Mouse (Mus musculus): ENCODE measurements at regions not wholly inside any gene's neighbourhood (a gene's known extent, or its start where the extent isn't known, plus 50 kb on each side); places are given as distances from the start of the nearest gene placed in this dataset.

GRCm38 (mm10) chr14:86419959-86420598, 721.0 kb downstream of the Diaph3 start:
- no peaks in the 10 kb centered on the region for H3K4me1 ChIP-seq (ENCODE audit: control insufficient read depth in 1 of 2, insufficient read depth in 2 of 2, low read length in 2 of 2)
- H3K36me3 ChIP-seq (ENCODE audit: control insufficient read depth in 1 of 2, insufficient read depth in 2 of 2, low read length in 2 of 2): no peaks in the 10 kb centered on the region
- H3K9ac ChIP-seq (ENCODE audit: control insufficient read depth, low read depth, low read length, poor library complexity, severe bottlenecking): no peak overlapping the region
- no peak overlapping the region for H3K4me3 ChIP-seq (ENCODE audit: control insufficient read depth in 1 of 2, insufficient read depth in 1 of 2, low read depth in 2 of 2, low read length in 2 of 2)
- no peaks in the 10 kb centered on the region for H3K9me3 ChIP-seq (replicated peaks; ENCODE audit: insufficient read depth, low read length)
- no peaks in the 10 kb centered on the region for H3K27me3 ChIP-seq (ENCODE audit: control insufficient read depth in 1 of 2, insufficient read depth in 2 of 2, low read length in 2 of 2)
- no peak for TF ChIP-seq CHD2 (IDR thresholded peaks at IDR 0.05; ENCODE audit: low read length)
- TF ChIP-seq MAFK (IDR thresholded peaks at IDR 0.05; ENCODE audit: borderline replicate concordance, low read depth, low read length): no peak
- TF ChIP-seq TAL1 (IDR thresholded peaks at IDR 0.05; ENCODE audit: low read length): no peak
- no peaks in the 10 kb centered on the region for H3K79me2 ChIP-seq (ENCODE audit: control insufficient read depth, insufficient read depth, low read length, poor library complexity)
- H3K27ac ChIP-seq (ENCODE audit: control insufficient read depth, low read depth, low read length): no peak overlapping the region
- no peak for DNase-seq (ENCODE audit: low read depth, low spot score)

DNA sequence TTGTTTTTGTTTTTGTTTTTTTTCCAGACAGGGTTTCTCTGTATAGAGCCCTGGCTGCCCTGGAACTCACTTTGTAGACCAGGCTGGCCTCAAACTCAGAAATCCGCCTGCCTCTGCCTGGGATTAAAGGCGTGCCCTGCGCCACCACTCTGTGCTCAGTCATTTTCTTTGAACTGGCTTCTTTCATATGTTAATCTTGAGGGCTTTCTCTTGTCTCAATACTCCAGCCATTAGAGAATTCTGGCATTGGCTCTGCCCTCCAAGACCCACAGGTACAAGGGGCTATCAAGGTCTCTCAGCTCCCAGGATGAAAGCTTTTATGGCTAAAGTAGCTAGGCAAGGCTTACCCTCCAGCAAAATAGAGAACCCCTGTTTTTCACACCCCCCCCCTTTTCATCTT, 744.2 kb downstream of the Diaph3 start:
- Histone ChIP-seq H3K36me3 (ENCODE audit: control insufficient read depth in 1 of 2, insufficient read depth in 2 of 2, low read length in 2 of 2) (no peaks in the 10 kb centered on the region; a peak in 1 of 4 replicates), H3K4me1 (ENCODE audit: control insufficient read depth in 1 of 2, insufficient read depth in 2 of 2, low read length in 2 of 2) (no peaks in the 10 kb centered on the region), H3K9ac (ENCODE audit: control insufficient read depth, low read depth, low read length, poor library complexity, severe bottlenecking) (no peak overlapping the region), H3K27ac (ENCODE audit: control insufficient read depth, low read depth, low read length) (no peak overlapping the region), H3K4me3 (ENCODE audit: control insufficient read depth in 1 of 2, insufficient read depth in 1 of 2, low read depth in 2 of 2, low read length in 2 of 2) (no peak overlapping the region), H3K9me3 (replicated peaks; ENCODE audit: insufficient read depth, low read length) (no peaks in the 10 kb centered on the region), H3K79me2 (ENCODE audit: control insufficient read depth, insufficient read depth, low read length, poor library complexity) (no peaks in the 10 kb centered on the region), H3K27me3 (ENCODE audit: control insufficient read depth in 1 of 2, insufficient read depth in 2 of 2, low read length in 2 of 2) (no peaks in the 10 kb centered on the region)
- no peak for TF ChIP-seq ETS1 (IDR thresholded peaks at IDR 0.05; ENCODE audit: low read depth, low read length)
- no peak for TF ChIP-seq JUND (IDR thresholded peaks at IDR 0.05; ENCODE audit: low read depth, low read length)
- TF ChIP-seq RCOR1 (IDR thresholded peaks at IDR 0.05; ENCODE audit: low read depth, low read length): no peak
- no peak for TF ChIP-seq CHD2 (IDR thresholded peaks at IDR 0.05; ENCODE audit: low read length)
- no peak for TF ChIP-seq EP300 (IDR thresholded peaks at IDR 0.05; ENCODE audit: low read depth in 1 of 2, low read length in 2 of 2)
- no peak for TF ChIP-seq MYC (IDR thresholded peaks at IDR 0.05; ENCODE audit: low read depth, low read length)
- TF ChIP-seq ELF1 (IDR thresholded peaks at IDR 0.05; ENCODE audit: low read depth, low read length): no peak
- TF ChIP-seq NELFE (IDR thresholded peaks at IDR 0.05; ENCODE audit: low read depth, low read length): no peak
- no peak for TF ChIP-seq SMC3 (IDR thresholded peaks at IDR 0.05; ENCODE audit: low read depth, low read length)
- TF ChIP-seq ZKSCAN1 (IDR thresholded peaks at IDR 0.05; ENCODE audit: low read depth, low read length): no peak
- no peak for TF ChIP-seq TAL1 (IDR thresholded peaks at IDR 0.05; ENCODE audit: low read length)
- TF ChIP-seq MAX (IDR thresholded peaks at IDR 0.05; ENCODE audit: low read length): no peak
- no peak for TF ChIP-seq POLR2AphosphoS5 (IDR thresholded peaks at IDR 0.05; ENCODE audit: borderline replicate concordance, low read depth, low read length)
- no peak for TF ChIP-seq ZC3H11A (IDR thresholded peaks at IDR 0.05; ENCODE audit: low read depth, low read length)
- TF ChIP-seq SIN3A (IDR thresholded peaks at IDR 0.05; ENCODE audit: low read length): no peak
- TF ChIP-seq TCF12 (IDR thresholded peaks at IDR 0.05; ENCODE audit: low read depth, low read length): no peak
- TF ChIP-seq KAT2A (conservative IDR thresholded peaks at IDR 0.05; ENCODE audit: low read depth, low read length): no peak
- TF ChIP-seq CHD1 (IDR thresholded peaks at IDR 0.05; ENCODE audit: low read depth, low read length): no peak
- no peak for TF ChIP-seq RAD21 (IDR thresholded peaks at IDR 0.05; ENCODE audit: low read depth, low read length)
- DNase-seq (ENCODE audit: low read depth, low spot score): no peak

Data from MEL (cell line).